Mouse (Mus musculus): ENCODE results near the gene Ddr1. TPM values are rescaled to one million over a fixed set of nuclear protein-coding genes. Genes with fewer than 3 reads are reported as not detected.

Gene Ddr1
- total RNA-seq, 2 experiments from 2014 or later: not detected

GRCm38 (mm10) chr17:35697759-35698500, 6.5 kb downstream of the Ddr1 start:
- ATAC-seq (replicated peaks; ENCODE audit: low FRiP score, poor library complexity, severe bottlenecking): no peak

GRCm38 (mm10) chr17:35697429-35697758, 7.0 kb downstream of the Ddr1 start:
- ATAC-seq (replicated peaks; ENCODE audit: low FRiP score, poor library complexity, severe bottlenecking): no peak

DNA sequence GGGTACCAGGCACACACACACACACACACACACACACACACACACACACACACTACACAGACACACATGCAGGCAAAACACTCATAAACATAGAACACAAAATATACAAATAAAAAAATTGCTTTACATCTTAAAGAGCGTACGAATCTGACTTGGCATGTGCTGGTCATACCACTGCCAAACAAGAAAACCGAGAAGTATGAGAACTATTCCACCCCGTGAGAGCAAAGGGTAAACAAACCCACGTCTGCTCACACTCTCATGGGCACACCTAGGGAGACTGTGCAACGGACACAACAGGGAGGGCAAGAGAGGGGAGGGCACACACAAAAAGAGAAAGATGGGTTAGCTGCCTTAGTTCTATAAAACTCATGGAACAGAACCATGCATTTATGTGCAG, 7.7 kb downstream of the Ddr1 start:
- ATAC-seq (replicated peaks; ENCODE audit: low FRiP score, poor library complexity, severe bottlenecking): no peak

DNA sequence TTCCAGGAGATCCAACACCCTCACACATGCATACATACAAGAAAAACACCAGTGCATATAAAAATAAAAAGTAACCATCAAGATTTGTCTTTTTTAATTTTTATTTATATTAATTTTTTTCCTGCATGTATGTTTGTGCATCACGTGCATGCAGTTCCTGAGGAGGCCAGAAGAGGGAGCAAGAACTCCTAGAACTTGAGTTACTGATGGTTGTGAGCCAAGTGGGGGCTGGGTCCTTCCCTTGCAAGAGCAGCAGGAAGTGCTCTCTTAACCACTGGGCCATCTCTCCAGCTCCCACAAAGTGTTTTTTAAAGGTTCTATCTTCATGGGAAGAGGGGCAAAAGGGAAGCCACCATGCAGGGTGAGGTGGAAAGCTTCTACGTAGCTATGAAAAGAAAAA, 9.1 kb downstream of the Ddr1 start:
- no peak for ATAC-seq (replicated peaks; ENCODE audit: low FRiP score, poor library complexity, severe bottlenecking)

DNA sequence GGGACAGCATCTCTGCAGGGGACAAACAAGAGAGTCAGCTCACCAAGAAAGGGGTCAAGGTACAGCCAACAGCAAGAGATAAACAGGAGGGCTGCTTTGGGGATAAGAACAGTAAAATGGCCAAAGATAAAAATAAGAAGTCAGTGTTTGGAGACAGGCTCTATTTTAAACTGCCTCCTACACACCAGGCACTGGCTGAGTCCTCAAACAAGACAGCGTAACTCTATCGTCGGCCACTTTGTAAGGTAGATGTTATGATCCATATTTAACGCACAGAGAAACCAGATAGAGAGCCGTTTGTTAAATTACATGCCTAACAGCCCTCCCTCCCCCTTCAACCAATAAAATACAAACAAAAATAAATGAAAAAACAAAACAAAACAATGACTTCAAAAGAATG, 10.5 kb downstream of the Ddr1 start:
- ATAC-seq (replicated peaks; ENCODE audit: low FRiP score, poor library complexity, severe bottlenecking): no peak

- no peak for ATAC-seq (replicated peaks; ENCODE audit: low FRiP score, poor library complexity, severe bottlenecking)
Observed at GRCm38 (mm10) chr17:35692368-35692767, 12.1 kb downstream of the Ddr1 start.

DNA sequence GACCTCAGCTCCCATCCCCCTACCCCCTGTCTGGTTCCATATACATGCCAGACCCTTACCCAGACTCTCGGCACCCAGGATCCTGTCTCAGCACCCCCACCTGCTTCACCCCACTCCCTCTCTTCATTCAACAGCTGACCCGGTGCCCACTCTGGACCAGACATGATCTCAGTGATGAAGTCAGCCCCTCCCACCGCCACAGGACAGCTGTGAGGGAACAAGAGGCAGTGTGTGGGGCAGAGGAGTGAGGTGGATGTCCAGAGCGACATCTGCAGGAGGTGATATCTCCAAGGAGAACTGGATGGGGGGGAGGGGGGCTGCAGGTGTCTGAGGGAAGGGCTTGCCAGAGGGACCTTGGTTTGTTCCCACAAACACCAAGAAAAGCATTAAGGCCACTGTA, 12.6 kb downstream of the Ddr1 start:
- no peak for ATAC-seq (replicated peaks; ENCODE audit: low FRiP score, poor library complexity, severe bottlenecking)

DNA sequence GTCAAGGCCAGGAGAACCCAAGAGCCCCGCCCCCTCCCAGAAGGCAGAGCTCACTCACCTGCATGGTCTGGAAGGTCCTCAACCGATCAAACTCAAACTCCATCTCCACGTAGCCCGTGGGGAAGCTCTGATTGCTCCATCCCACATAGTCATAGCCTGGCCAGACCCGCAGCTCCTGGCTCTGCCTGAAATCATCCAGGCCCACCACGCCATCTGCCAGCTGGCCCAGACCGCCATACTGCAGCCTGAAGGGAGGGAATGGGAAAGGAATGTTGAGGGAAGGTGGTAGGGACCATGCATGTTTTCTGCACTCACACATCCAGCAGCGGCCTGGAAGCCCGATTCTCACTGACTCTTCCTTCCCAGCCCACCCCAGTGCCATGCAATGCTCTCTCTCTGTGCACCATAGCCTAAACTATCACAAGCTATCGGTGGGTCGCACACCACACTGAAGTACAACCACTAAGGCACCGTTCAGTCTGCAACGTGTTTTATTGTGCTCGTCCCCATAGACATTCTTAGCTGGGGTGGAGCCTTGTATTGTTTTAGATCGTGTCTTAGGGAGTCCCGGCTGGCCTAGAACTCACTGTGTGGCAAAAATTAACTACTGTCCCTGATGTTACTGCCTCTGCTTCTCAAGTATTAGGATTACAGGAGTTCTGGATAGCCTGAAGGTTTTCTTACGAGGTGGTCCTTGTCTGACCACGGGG, 14.3 kb downstream of the Ddr1 start:
- ATAC-seq (replicated peaks; ENCODE audit: low FRiP score, poor library complexity, severe bottlenecking): no peak

- ATAC-seq (replicated peaks; ENCODE audit: low FRiP score, poor library complexity, severe bottlenecking): no peak
Observed at GRCm38 (mm10) chr17:35688347-35689175, 15.9 kb downstream of the Ddr1 start.

DNA sequence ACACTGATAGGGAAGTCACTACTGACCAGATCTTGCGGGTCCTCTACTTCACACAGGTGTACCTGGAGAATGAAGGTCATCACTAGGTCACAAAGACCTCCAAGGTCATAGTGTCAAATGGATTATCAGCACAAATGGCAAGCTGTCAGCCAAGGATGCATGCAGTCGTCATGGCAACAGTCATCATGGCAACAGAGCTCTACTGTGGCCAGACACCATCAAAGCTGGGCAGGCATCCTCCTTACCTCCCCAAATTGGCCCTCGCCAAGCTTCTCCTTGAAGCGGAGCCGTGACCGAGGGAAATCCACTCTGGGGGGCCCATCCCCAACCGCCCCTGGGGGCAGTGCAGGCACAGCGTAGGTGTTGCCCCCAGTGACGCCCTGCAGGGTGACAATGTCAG, 19.4 kb downstream of the Ddr1 start:
- ATAC-seq (replicated peaks; ENCODE audit: low FRiP score, poor library complexity, severe bottlenecking): no peak

- no peak for ATAC-seq (replicated peaks; ENCODE audit: low FRiP score, poor library complexity, severe bottlenecking)
Observed at GRCm38 (mm10) chr17:35681986-35682385, 22.4 kb downstream of the Ddr1 start.

DNA sequence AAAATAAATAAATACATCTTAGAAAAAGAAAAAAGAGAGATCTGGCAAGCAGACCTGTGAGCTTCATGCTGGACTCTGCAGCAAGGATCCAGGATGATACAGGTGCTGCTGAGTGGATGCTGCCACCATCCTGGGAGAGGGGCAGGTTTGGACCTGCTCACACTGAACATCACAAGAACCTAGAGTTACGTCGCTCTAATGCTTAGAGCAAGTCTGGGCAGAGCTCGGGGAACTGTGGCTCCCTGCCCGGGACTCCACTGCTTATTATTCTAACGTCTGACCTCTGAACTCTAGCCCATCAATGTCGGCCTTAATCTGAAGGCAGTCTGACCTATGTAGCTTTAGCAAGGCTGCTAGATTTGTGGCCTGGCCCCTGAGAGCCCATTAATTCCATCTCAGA, 23.8 kb downstream of the Ddr1 start:
- no peak for ATAC-seq (replicated peaks; ENCODE audit: low FRiP score, poor library complexity, severe bottlenecking)

DNA sequence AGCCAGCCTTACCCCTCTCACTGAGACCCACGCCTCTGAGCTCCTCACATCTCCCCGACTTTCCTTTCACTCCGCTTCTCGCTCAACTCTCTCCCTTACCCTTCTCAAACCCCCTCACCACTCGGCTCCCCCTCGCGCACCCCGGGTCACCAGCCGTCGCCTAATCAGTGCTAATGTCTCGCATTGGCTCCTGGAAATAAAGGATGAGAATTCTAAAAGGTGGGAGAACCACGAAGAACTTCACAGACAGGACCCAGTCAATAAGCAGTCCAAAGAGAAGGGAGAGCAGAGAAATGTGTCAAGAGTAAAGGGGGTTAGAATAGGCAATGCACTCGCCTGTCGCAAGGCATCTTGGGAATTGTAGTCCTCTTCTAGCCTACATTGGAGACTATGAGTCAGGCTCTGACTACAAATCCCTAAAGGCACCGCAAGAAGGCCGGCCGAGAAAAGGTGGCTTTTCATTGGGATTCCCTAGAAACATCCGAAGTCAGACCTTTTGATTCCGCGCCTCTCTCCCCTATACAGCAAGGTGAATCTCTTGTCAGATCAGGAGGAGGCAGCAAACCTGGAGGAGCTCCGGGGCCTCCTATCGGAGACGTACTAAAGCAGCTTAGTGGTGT, 30.9 kb downstream of the Ddr1 start, which contains the start of gene Gtf2h4:
TSS of gene Gtf2h4 (minus strand) at position 324 of the 620 bp plus-strand sequence.
- peak; percentile 91 for ATAC-seq (replicated peaks; ENCODE audit: low FRiP score, poor library complexity, severe bottlenecking)

- ATAC-seq (replicated peaks; ENCODE audit: low FRiP score, poor library complexity, severe bottlenecking): no peak
Observed at GRCm38 (mm10) chr17:35672527-35672926, 31.9 kb downstream of the Ddr1 start.

DNA sequence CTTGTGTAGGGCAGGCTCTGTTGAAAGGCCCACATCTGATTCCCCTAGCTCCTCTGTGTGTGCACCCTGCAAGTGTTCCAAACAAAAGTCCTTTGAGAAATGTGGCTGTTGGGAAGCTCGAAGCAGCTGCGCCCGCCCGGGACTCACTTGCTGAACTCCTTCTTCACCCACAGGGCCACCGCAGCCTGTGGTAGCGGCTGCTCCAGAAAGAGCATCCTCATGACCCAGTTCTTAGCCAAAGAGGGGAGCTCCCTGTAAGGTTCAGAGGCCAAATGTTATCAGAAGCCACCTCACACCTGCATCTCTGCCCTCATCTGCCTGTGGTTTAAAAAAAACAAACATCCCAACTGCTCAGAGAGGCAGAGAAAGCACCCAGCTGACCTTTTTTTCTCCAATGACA, 32.6 kb downstream of the Ddr1 start:
- ATAC-seq (replicated peaks; ENCODE audit: low FRiP score, poor library complexity, severe bottlenecking): no peak

DNA sequence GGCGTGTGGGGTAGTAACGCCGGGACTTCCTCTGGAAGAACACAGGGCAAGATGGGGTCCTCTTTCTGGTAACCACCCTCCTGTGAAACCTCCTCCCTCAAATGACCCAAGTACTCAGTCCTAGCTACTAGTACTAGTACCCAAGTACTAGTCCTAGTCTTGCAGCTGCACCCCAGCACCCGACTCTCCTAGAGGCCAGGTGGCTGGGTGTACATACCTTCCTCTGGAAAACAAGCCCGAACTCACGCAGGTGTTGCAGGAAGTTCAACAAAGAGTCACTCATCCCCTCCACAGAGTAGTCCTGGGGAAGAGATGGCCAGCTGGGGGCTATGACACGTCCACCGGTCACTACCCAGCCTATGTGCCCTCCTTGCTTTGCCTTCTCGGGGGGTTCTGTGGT, 34.7 kb downstream of the Ddr1 start:
- ATAC-seq (replicated peaks; ENCODE audit: low FRiP score, poor library complexity, severe bottlenecking): no peak

DNA sequence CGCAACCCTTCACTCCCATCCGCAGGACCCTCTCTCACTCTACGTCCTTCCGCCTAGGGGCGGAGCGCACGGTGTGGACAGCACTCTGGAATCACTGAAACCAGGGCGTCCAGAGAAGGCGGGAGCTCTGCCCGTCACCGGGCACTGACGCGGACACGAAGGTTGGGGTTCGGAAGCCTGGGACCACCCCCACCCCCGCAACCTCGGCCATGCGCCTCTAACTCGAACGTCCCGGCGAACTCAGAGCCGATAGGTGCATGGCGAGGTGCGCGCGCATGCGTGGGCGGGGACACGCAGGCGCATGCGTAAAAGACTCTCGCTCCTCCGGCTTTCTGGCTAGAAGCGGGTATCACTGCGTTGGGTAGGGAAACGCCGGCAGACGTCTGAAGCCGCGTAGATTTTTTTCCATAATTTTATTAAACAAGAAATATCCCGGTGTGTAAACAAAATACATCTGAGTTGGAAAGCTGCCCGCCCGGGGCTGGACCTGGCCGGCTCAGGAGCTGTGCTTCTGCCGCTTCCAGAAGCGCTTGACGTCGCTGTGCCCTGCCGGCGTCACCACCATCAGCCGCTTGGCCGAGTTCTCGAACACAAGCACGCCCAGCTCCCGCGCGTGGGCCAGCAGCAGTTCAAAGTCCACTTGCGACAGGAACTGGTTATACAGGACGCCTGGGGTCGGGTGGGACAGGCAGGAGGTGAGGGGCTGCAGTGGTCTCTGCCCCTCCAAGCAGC, 36.9 kb downstream of the Ddr1 start, which contains the start of gene Vars2:
TSS of gene Vars2 (minus strand) at position 259 of the 732 bp plus-strand sequence.
- peak; percentile 92 for ATAC-seq (replicated peaks; ENCODE audit: low FRiP score, poor library complexity, severe bottlenecking)

- ATAC-seq (replicated peaks; ENCODE audit: low FRiP score, poor library complexity, severe bottlenecking): no peak
Observed at GRCm38 (mm10) chr17:35666851-35667256, 37.6 kb downstream of the Ddr1 start.

- ATAC-seq (replicated peaks; ENCODE audit: low FRiP score, poor library complexity, severe bottlenecking): no peak
Observed at GRCm38 (mm10) chr17:35665957-35666515, 38.4 kb downstream of the Ddr1 start.

Measured in erythroblast, adult 5-6 weeks (primary cell).